Mouse (Mus musculus) erythroblast, embryonic 14.5 days (primary cell): ENCODE data around the gene Adprh.

Experiments
- GATA1 ChIP-seq: IDR thresholded peaks from 2 replicates; pipeline ENCODE4 v1.6.1; 2012; ENCODE audit warnings: low read length, inconsistent platforms, mixed read lengths
- TAL1 ChIP-seq: IDR thresholded peaks from 3 replicates; pipeline ENCODE4 v1.6.1; 2012; ENCODE audit warnings: low read length, inconsistent platforms, mixed read lengths

- TF ChIP-seq GATA1 (no peak), TAL1 (no peak)
Measured at GRCm38 (mm10) chr16:38431446-38432185, 20.9 kb downstream of the Adprh start.
